10 mouse cellular contexts compared by ENCODE assay signal in the genomic region with DNA sequence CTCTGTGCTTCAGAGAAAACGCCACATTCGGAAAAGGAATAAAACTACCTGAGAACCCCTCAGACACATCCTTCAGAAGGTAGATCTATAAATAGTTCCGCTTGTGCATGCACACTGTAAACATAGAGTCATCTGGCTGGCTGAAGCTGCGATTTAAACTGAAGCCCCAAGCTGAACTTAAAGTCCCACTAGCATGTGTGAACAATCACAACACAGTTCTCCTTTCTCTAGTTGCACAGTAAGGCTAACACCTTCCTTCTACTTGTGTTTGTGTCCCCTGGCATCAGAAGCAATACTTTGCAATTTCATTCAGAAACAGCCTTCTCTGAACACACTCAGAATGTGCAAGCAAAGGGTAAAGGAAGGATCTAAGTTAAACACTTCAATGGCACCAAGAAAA.
DNase-seq lines count a peak whose midpoint lies in the region; ATAC-seq lines count a peak whose summit lies in the region.
"Had no signal": no experiment of that assay in that cellular context is flagged by ENCODE, and none has a peak within 500 bp of the region (broad histone marks: within the 10 kb centered on the region; RNA-seq: fewer than 3 reads in every experiment).

No protein-coding gene starts in this region.

- ATAC-seq in heart, embryonic 13.5 days (ENCODE audit: extremely low read depth, insufficient number of reproducible peaks, low FRiP score, low TSS enrichment) = no peak
- ATAC-seq in hindbrain, embryonic 11.5 days (ENCODE audit: low FRiP score) = no peak
- ATAC-seq in midbrain, embryonic 16.5 days = no peak

- no peaks in the 10 kb centered on the region for H3K36me3 ChIP-seq in heart, embryonic 13.5 days
- no peaks in the 10 kb centered on the region for H3K36me3 ChIP-seq in embryonic facial prominence, embryonic 10.5 days (replicated peaks)
- no peaks in the 10 kb centered on the region for H3K36me3 ChIP-seq in hindbrain, embryonic 11.5 days (ENCODE audit: control insufficient read depth, insufficient read depth, low read length)
- H3K36me3 ChIP-seq in midbrain, embryonic 16.5 days (ENCODE audit: control insufficient read depth, insufficient read depth, low read length) = no peaks in the 10 kb centered on the region

- peak overlapping the region; percentile 63 for H3K4me3 ChIP-seq in heart, embryonic 13.5 days
- peak overlapping the region; percentile 41; the same call in 1 of the 2 replicates for H3K4me3 ChIP-seq in embryonic facial prominence, embryonic 10.5 days
- peak overlapping the region; percentile 30 for H3K4me3 ChIP-seq in hindbrain, embryonic 11.5 days (ENCODE audit: low read depth, low read length)
- H3K4me3 ChIP-seq in midbrain, embryonic 16.5 days (ENCODE audit: low read depth, low read length) = peak overlapping the region; percentile 30

- WGBS in heart, embryonic 13.5 days = 34% methylated on average over 4 of the region's 4 CpGs
- WGBS in embryonic facial prominence, embryonic 10.5 days = 79% methylated on average over 4 of the region's 4 CpGs
- WGBS in hindbrain, embryonic 11.5 days = 67% methylated on average over 4 of the region's 4 CpGs
- WGBS in midbrain, embryonic 16.5 days = 39% methylated on average over 4 of the region's 4 CpGs

- H3K27ac ChIP-seq in heart, embryonic 13.5 days (replicated peaks) = peak overlapping the region; percentile 94
- peak overlapping the region; percentile 69 for H3K27ac ChIP-seq in embryonic facial prominence, embryonic 10.5 days (replicated peaks)
- H3K27ac ChIP-seq in hindbrain, embryonic 11.5 days (ENCODE audit: low read depth, low read length) = no peak overlapping the region; the same call in 1 of the 2 replicates
- H3K27ac ChIP-seq in midbrain, embryonic 16.5 days (ENCODE audit: low read length) = peak overlapping the region; percentile 14

- H3K4me1 ChIP-seq in heart, embryonic 13.5 days = peaks cover 37% of the 10 kb centered on the region
- peaks cover 25% of the 10 kb centered on the region for H3K4me1 ChIP-seq in embryonic facial prominence, embryonic 10.5 days
- no peaks in the 10 kb centered on the region for H3K4me1 ChIP-seq in hindbrain, embryonic 11.5 days (replicated peaks; ENCODE audit: control insufficient read depth, insufficient read depth, low read length)
- peaks cover 25% of the 10 kb centered on the region for H3K4me1 ChIP-seq in midbrain, embryonic 16.5 days (ENCODE audit: control insufficient read depth, insufficient read depth, low read length)

- H3K9me3 ChIP-seq in heart, embryonic 13.5 days = no peaks in the 10 kb centered on the region
- no peaks in the 10 kb centered on the region for H3K9me3 ChIP-seq in embryonic facial prominence, embryonic 10.5 days
- no peaks in the 10 kb centered on the region for H3K9me3 ChIP-seq in hindbrain, embryonic 11.5 days (ENCODE audit: control insufficient read depth, low read length)
- H3K9me3 ChIP-seq in midbrain, embryonic 16.5 days (replicated peaks; ENCODE audit: control insufficient read depth, low read length, poor library complexity, severe bottlenecking) = no peaks in the 10 kb centered on the region

- H3K9ac ChIP-seq in heart, embryonic 13.5 days = peak overlapping the region; percentile 83
- H3K9ac ChIP-seq in hindbrain, embryonic 11.5 days (ENCODE audit: low read depth, low read length) = peak overlapping the region; percentile 42
- H3K9ac ChIP-seq in midbrain, embryonic 16.5 days (ENCODE audit: low read depth, low read length) = peak overlapping the region; percentile 30; the same call in 1 of the 2 replicates

- H3K4me2 ChIP-seq in heart, embryonic 13.5 days = peak overlapping the region; percentile 69
- H3K4me2 ChIP-seq in hindbrain, embryonic 11.5 days (replicated peaks; ENCODE audit: low read depth, low read length) = peak overlapping the region; percentile 40
- peak overlapping the region; percentile 46 for H3K4me2 ChIP-seq in midbrain, embryonic 16.5 days (ENCODE audit: low read length)

- H3K27me3 ChIP-seq in heart, embryonic 13.5 days (replicated peaks) = no peaks in the 10 kb centered on the region
- H3K27me3 ChIP-seq in embryonic facial prominence, embryonic 10.5 days (replicated peaks; ENCODE audit: low read depth, poor library complexity, severe bottlenecking) = no peaks in the 10 kb centered on the region
- H3K27me3 ChIP-seq in hindbrain, embryonic 11.5 days (ENCODE audit: control insufficient read depth, insufficient read depth, low read length) = no peaks in the 10 kb centered on the region
- no peaks in the 10 kb centered on the region for H3K27me3 ChIP-seq in midbrain, embryonic 16.5 days (ENCODE audit: control insufficient read depth, insufficient read depth, low read depth, low read length)

- no peak for DNase-seq in heart, postnatal 4 days
- DNase-seq in embryonic facial prominence, embryonic 10.5 days (ENCODE audit: low spot score) = no peak
- no peak for DNase-seq in hindbrain, embryonic 11.5 days (ENCODE audit: low spot score)
- DNase-seq in B cell, adult 2 months = no peak
- no peak for DNase-seq in adrenal gland, postnatal 10 days
- DNase-seq in liver = no peak
- DNase-seq: gastrocnemius, postnatal 10 days; lung, adult 18-20 months had no signal

Comparison
In these comparisons a context has a peak if more than half of its experiments do, and no peak if none do; other contexts are left out.
1. H3K9ac ChIP-seq: peak in every context shown above with its lines; median percentile 83 in heart, embryonic 13.5 days; 42 in hindbrain, embryonic 11.5 days; 30 in midbrain, embryonic 16.5 days.